Mouse (Mus musculus): ENCODE data around the gene Mmp25. TPM values are rescaled to one million over a fixed set of nuclear protein-coding genes. Genes with fewer than 3 reads are reported as not detected.
A peak's percentile ranks its signal among the peaks of the same experiment; 100 is the strongest.

The Mmp25 gene
- total RNA-seq, 2 experiments from 2014 or later, result 1.1 to 1.5 TPM

- DNase-seq (ENCODE audit: extremely low spot score in 1 of 2, low spot score in 2 of 2), result no peak
- intact Hi-C loops (cut with DNase I), result no loop called here
These were observed 25.5 kb upstream of the Mmp25 start for GRCm38 (mm10) chr17:23670516-23671074.

- peak in 1 of 2 experiments; percentile 37 for DNase-seq (ENCODE audit: extremely low spot score in 1 of 2, low spot score in 2 of 2)
- intact Hi-C loops (cut with DNase I), result no loop called here
These were observed 20.4 kb upstream of the Mmp25 start for GRCm38 (mm10) chr17:23665511-23665910.

GRCm38 (mm10) chr17:23664556-23665021, 19.5 kb upstream of the Mmp25 start:
- DNase-seq (ENCODE audit: extremely low spot score in 1 of 2, low spot score in 2 of 2), result peak in 1 of 2 experiments; percentile 23
- intact Hi-C loops (cut with DNase I), result no loop called here

GRCm38 (mm10) chr17:23661526-23661925, 16.4 kb upstream of the Mmp25 start:
- intact Hi-C loops (cut with DNase I), result no loop called here
- DNase-seq (ENCODE audit: extremely low spot score in 1 of 2, low spot score in 2 of 2), result peak in 1 of 2 experiments; percentile 42

- peak in 1 of 2 experiments; percentile 20 for DNase-seq (ENCODE audit: extremely low spot score in 1 of 2, low spot score in 2 of 2)
- intact Hi-C loops (cut with DNase I), result no loop called here
These were observed 15.8 kb upstream of the Mmp25 start for GRCm38 (mm10) chr17:23660876-23661200.

- intact Hi-C loops (cut with DNase I), result no loop called here
- peak in 1 of 2 experiments; percentile 54 for DNase-seq (ENCODE audit: extremely low spot score in 1 of 2, low spot score in 2 of 2)
These were observed 15.2 kb upstream of the Mmp25 start, which contains the start of gene Bicdl2 for GRCm38 (mm10) chr17:23660117-23660875. Gene Bicdl2 (plus strand): TSS chr17:23660506.

- DNase-seq (ENCODE audit: extremely low spot score in 1 of 2, low spot score in 2 of 2), result no peak
- intact Hi-C loops (cut with DNase I), result no loop called here
These were observed 13.4 kb upstream of the Mmp25 start for GRCm38 (mm10) chr17:23658450-23658849.

- intact Hi-C loops (cut with DNase I), result no loop called here
- DNase-seq (ENCODE audit: extremely low spot score in 1 of 2, low spot score in 2 of 2), result no peak
These were observed 9.3 kb upstream of the Mmp25 start for GRCm38 (mm10) chr17:23654410-23654809.

GRCm38 (mm10) chr17:23654001-23654400, 8.9 kb upstream of the Mmp25 start:
- no peak for DNase-seq (ENCODE audit: extremely low spot score in 1 of 2, low spot score in 2 of 2)
- intact Hi-C loops (cut with DNase I), result no loop called here

GRCm38 (mm10) chr17:23653324-23653723, 8.2 kb upstream of the Mmp25 start:
- intact Hi-C loops (cut with DNase I), result no loop called here
- no peak for DNase-seq (ENCODE audit: extremely low spot score in 1 of 2, low spot score in 2 of 2)

GRCm38 (mm10) chr17:23651363-23651762, 6.3 kb upstream of the Mmp25 start:
- DNase-seq (ENCODE audit: extremely low spot score in 1 of 2, low spot score in 2 of 2), result no peak
- intact Hi-C loops (cut with DNase I), result no loop called here

GRCm38 (mm10) chr17:23645894-23646293, 817 bp upstream of the Mmp25 start:
- no peak for DNase-seq (ENCODE audit: extremely low spot score in 1 of 2, low spot score in 2 of 2)
- intact Hi-C loops (cut with DNase I), result no loop called here

GRCm38 (mm10) chr17:23631241-23631640, 13.8 kb downstream of the Mmp25 start:
- DNase-seq (ENCODE audit: extremely low spot score in 1 of 2, low spot score in 2 of 2), result no peak
- intact Hi-C loops (cut with DNase I), result no loop called here

- peak; percentile 66 to 85 for DNase-seq (ENCODE audit: extremely low spot score in 1 of 2, low spot score in 2 of 2)
- intact Hi-C loops (cut with DNase I), result no loop called here
These were observed 14.7 kb downstream of the Mmp25 start for GRCm38 (mm10) chr17:23630195-23631020.

GRCm38 (mm10) chr17:23627813-23628212, 17.3 kb downstream of the Mmp25 start:
- intact Hi-C loops (cut with DNase I), result no loop called here
- DNase-seq (ENCODE audit: extremely low spot score in 1 of 2, low spot score in 2 of 2), result no peak

GRCm38 (mm10) chr17:23620351-23620750, 24.7 kb downstream of the Mmp25 start:
- DNase-seq (ENCODE audit: extremely low spot score in 1 of 2, low spot score in 2 of 2), result no peak
- intact Hi-C loops (cut with DNase I), result no loop called here

GRCm38 (mm10) chr17:23617087-23617486, 28.0 kb downstream of the Mmp25 start:
- no peak for DNase-seq (ENCODE audit: extremely low spot score in 1 of 2, low spot score in 2 of 2)
- intact Hi-C loops (cut with DNase I), result no loop called here

- DNase-seq (ENCODE audit: extremely low spot score in 1 of 2, low spot score in 2 of 2), result peak in 1 of 2 experiments; percentile 61
- intact Hi-C loops (cut with DNase I), result no loop called here
These were observed 34.7 kb downstream of the Mmp25 start for GRCm38 (mm10) chr17:23610361-23610800.

- intact Hi-C loops (cut with DNase I), result no loop called here
- peak in 1 of 2 experiments; percentile 42 for DNase-seq (ENCODE audit: extremely low spot score in 1 of 2, low spot score in 2 of 2)
These were observed 35.5 kb downstream of the Mmp25 start for GRCm38 (mm10) chr17:23609612-23610011.

Measured in left cerebral cortex, postnatal 10 days (tissue).